Mouse (Mus musculus): ENCODE data around the gene Cryzl2.

DNA sequence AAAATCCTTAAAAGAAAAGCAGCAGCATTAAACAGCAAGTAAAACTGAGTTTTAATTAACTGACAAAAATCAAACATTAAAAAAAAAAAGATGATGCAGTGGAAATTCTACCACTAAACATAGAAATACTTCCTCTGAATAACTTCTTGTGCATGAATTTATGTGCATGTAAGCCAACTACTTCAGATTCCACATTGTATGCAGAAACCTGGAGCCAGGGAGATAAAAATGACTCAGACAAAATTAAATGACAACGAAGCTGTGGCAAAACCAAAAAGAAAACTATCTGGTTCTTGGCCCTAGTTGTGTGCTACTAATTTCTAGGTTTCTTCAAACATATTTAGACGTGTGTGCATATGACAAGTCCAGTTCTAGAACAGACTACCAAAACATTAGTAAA lies 48.7 kb upstream of the Cryzl2 start:
- TF ChIP-seq CTCF (IDR thresholded peaks at IDR 0.05) (no peak), POLR2A (IDR thresholded peaks at IDR 0.05; ENCODE audit: insufficient read depth, low read depth, low read length) (no peak), EP300 (IDR thresholded peaks at IDR 0.05; ENCODE audit: insufficient read depth, low read depth, low read length) (no peak)
